Mouse (Mus musculus) kidney, postnatal 14 days (tissue): ENCODE measurements at regions not wholly inside any gene's neighbourhood (a gene's known extent, or its start where the extent isn't known, plus 50 kb on each side); places are given as distances from the start of the nearest gene placed in this dataset.
A peak's percentile ranks its signal among the peaks of the same experiment; 100 is the strongest.

Source experiments
- DNase-seq: peaks from one replicate; pipeline ENCODE4 v3.0.0; 2022; ENCODE audit warnings: mixed read lengths

- DNase-seq, result no peak
Observed at GRCm38 (mm10) chr4:58660511-58660910, 106.8 kb upstream of the Lpar1 start.

- no peak for DNase-seq
Observed at GRCm38 (mm10) chr4:58658206-58658605, 104.5 kb upstream of the Lpar1 start.

DNA sequence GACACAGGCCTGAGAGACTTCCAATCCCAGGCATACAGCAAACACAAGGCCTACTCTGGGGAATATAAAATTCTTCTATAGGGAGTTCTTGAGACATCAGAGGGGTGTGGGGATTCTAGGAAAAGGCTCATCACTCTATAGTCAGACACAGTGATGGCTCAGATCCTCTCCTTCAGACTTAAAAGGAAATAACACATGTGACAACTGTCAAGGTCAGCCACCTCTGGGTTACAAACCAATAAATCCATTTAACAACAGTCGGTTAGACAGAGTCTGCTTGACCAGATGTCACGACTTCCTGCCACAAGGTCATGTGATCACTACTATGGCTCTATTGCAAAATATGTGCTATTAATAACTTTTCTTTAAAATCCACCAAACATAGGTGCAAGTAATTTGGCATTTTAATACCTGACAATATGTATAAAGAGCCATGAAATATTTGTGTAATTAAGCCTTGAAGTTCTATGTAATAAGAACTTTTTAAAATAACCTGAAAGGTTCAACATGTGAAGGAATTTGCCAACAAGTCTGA is 94.1 kb upstream of the Lpar1 start:
- DNase-seq, result peak; percentile 38

DNA sequence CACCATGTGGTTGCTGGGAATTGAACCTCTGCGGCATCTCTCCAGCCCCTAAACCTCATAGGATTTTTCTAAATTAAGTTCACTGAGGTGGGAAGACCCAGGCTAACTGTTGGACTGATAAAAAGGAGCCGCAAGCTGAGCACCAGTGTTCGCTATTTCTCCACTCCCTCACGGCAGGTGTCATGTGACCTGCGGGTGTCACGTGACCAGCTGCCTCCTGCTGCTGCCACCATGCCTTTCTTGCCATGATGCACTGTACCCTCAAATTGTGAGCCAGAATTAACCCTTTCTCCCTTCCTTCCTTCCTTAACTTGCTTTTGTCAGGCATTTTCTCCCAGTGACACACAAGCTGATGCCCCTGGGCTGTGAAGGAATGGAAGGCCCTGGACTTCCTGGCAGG is 93.1 kb upstream of the Lpar1 start:
- DNase-seq, result no peak

DNA sequence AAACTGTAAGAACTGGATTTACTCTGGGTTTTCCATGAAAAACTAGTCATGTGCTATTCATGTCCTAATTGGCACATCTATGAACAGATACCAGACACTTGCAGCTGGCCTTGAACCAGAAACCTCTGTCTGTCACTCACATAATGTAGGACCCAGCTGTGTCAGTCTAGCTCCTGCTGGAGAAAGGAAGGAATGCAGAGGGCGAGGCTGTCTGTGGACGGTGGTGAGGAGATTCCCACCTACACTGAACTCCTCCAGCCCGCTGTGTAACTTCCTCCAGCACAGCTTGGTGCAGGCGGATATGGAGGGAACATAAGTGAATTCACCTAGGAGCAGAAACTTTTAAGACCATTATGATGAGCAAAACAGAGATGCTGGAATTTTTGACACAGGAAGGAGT is 89.7 kb upstream of the Lpar1 start:
- DNase-seq, result no peak

DNA sequence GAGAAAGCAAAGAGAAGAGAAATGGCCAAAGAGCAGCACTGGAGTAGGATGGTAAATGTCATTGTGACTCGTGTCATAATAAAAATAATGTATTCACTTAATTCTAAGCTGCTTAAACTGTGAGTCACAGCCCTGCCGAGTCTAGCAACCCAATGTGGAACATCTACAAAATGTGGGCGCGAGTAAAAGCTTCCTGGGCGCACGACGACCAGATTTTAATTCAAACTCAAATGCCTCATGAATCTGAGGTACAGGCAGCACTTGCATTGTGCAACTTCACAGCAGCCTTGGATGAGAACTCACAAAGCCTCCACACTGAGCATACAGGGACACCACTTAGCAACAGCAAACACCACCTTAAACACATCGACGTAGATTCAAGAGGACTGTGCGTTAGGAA is 88.5 kb upstream of the Lpar1 start:
- no peak for DNase-seq

- DNase-seq, result no peak
Observed at GRCm38 (mm10) chr4:58632696-58633095, 79.0 kb upstream of the Lpar1 start.

DNA sequence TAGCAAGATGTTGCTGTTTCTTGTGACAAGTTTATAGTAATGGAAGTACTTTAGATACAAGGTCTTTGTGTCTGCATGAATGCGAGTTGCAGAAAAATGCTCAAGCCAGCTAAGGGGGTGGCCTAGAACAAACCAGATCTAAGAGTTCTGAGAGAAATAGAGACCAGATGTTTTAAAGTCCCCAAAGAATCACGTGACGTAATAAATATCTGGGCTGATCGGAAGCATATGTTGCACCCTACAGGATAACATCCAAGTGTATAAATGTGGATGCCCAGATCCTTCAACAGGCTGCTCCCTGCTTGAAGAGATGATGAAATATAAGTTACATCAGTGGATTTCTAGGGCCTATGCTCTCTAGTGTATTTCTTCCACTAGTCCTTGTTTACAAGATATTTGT is 77.7 kb upstream of the Lpar1 start:
- no peak for DNase-seq

DNA sequence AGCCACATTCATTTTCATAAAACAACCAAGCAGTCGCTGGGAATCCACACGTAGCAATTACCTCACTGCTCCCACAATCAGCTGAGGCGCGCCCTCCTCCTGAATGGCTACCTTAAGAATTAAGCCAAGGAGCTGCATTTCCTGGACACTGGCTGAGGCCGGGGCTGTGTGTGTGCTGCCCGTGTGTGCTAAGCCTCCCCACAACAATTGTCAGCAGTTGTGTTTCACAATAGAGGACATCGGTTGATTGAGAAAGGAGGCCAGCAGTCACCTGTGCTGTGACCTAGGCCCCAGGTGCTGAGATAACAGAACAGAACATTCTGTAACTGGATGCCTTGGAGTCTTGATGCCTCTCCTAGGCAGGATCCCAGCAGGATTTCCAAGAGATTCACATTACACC is 73.3 kb upstream of the Lpar1 start:
- no peak for DNase-seq

- no peak for DNase-seq
Observed at GRCm38 (mm10) chr4:58624059-58624458, 70.4 kb upstream of the Lpar1 start.

DNA sequence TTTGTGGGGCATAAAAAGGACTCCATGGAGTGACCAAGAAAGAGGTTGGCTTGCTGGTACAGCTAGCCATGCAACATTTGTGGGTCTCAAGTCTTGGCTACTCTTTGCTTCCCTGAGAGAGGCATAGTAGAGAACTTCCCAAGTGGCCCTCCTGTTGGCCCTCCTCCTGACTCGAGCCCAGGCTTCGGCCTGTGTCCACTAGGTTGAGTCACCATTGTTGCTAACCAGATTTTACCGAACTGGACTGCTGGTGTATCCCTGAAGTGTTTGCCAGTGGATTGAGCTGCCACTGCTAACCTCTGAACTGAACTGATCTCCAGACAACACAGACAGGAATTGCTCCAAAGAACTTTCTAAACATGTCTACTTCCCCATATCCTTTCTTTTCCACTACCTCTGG is 66.9 kb upstream of the Lpar1 start:
- DNase-seq, result no peak

GRCm38 (mm10) chr4:58617261-58617660 is 63.6 kb upstream of the Lpar1 start:
- no peak for DNase-seq

GRCm38 (mm10) chr4:58613536-58613935 is 59.8 kb upstream of the Lpar1 start:
- DNase-seq, result no peak

- no peak for DNase-seq
Observed at GRCm38 (mm10) chr4:58613022-58613421, 59.3 kb upstream of the Lpar1 start.

GRCm38 (mm10) chr4:58607491-58607890 is 53.8 kb upstream of the Lpar1 start:
- no peak for DNase-seq

DNA sequence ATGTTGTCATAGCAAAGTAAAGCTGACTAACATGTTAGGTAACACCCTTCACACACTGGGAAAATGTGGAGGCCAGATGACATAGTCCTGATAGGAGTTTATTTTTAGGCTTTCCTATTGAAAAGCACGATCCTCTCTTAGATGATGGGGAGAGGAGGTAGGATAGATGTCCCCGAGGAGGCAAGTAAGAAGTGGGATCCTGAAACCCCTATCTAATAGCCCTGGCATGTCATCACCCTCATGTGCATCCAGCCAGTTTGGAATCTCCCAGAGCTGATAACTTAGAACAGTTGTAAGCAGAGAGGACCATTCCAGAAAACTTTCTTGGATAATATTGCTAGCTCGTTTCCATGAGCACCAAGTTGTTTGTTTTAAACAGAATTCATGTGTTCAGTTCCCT is 52.2 kb upstream of the Lpar1 start:
- no peak for DNase-seq
